Mouse (Mus musculus): ENCODE measurements around the gene Klhl35.
"Not testable (repeated sequence)": the region's sequence is repeated elsewhere in the genome, so short reads cannot be mapped to it uniquely, and the experiment has no call there.

The Klhl35 gene

DNA sequence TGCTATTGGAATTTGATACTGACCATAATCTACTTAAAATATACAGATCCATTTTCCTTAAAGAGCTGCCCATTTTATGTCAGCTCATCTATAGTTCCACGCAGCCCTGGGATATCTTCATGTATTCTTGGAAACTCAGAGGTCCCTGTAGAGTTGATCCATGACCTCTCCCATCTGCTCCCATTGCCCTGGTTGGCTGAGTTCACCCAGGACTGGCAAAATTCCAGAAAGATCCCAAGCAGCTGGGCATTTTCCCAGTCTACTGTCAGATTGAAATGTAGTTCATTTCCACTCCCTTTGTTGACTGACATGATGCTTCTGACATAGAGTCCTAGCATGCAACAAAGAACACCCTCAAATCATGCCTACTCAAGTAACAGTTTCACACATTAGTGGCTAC is 33.3 kb downstream of the Klhl35 start:
- DNase-seq (ENCODE audit: low spot score in 2 of 2), result no peak

DNA sequence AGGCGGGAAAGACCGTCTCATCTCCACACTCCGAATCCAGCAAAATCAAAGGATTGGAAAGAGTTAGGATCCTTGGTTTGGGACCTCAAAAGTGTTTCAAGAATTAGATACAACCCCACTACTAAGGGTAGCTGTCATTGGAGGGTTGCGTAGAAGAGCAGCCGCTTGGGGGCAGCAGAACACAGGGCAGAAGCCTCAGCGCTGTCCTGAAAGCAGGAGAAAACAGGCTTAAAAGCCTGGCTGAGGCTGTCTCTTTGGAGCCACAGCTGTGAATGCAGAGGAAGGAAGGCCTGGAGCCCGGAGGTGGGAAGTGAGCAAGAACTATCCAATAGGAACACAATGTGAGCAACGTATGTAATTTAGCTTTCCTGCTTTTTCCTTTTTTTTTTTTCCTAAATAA is 34.4 kb downstream of the Klhl35 start:
- peak; percentile 83 to 90 for DNase-seq (ENCODE audit: low spot score in 2 of 2)

DNA sequence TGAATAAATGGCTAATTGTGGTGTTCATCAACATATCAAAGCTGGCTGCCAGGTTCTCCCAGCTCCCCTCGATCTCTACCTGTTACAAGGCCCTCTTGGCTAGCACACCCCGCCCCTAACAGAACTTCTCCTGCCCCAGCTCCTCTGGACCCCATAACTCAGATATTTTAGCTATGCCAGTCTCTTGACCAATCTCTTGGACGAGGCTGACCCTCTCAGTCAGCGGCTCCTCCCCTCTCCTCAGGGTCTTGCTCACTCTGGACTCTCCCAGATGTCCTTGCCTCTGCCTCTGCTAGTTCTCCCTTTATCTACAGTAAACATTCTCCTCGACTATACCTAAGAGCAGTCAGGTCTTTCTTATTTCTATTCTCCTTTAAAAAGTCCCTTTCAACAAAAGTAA is 34.9 kb downstream of the Klhl35 start:
- DNase-seq (ENCODE audit: low spot score in 2 of 2), result no peak

DNA sequence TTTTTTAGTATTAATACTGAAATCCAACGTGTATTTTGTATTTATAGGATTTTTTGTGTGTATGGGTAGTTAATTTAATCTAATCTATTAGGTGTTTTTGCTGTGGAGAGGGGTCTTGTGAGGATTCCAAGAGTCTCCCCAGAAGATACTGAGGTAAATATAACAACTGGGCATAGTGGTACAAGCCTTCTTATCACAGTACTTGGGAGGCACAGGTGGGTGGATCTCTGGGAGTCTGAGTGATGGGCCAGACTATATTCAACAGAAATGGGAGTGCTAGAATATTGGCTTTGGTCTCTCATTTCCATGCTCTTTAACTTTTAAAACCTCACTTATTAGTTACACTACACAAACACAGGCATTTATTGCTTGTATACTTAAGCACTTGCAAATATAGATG is 35.3 kb downstream of the Klhl35 start:
- no peak for DNase-seq (ENCODE audit: low spot score in 2 of 2)

DNA sequence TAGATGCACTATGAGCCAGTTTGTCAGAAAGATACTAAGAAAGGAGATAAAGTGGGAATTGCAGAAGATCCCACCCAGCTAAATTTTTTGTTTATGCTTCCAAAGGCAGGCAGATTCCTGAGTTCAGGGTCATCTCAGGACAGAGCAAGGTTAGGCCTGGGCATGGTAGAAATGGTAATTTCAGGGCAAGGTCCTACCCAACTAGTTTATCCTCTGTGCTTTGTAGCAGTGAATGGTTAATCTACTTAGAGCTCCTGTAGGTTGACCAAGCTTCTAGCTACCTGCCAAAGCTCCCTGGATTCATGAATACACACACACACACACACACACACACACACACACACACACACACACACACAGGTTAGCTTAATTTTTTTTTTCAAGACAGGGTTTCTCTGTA is 38.8 kb downstream of the Klhl35 start:
- DNase-seq (ENCODE audit: low spot score in 2 of 2), result no peak

DNA sequence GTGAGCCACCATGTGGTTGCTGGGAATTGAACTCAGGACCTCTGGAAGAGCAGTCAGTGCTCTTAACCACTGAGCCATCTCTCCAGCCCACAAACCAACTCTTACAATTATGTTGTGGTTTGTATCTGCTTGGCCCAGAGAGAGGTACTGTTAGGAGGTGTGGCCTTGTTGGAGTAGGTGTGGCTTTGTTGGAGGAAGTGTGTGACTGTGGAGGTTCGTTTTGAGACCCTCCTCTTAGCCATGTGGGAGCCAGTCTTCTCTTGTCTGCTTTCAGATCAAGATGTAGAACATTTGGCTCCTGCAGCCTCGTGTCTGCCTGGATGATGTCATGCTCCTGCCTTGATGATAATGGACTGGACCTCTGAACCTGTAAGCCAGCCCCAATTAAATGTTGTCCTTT is 42.4 kb downstream of the Klhl35 start:
- not testable (repeated sequence) for DNase-seq (ENCODE audit: low spot score in 2 of 2)

DNA sequence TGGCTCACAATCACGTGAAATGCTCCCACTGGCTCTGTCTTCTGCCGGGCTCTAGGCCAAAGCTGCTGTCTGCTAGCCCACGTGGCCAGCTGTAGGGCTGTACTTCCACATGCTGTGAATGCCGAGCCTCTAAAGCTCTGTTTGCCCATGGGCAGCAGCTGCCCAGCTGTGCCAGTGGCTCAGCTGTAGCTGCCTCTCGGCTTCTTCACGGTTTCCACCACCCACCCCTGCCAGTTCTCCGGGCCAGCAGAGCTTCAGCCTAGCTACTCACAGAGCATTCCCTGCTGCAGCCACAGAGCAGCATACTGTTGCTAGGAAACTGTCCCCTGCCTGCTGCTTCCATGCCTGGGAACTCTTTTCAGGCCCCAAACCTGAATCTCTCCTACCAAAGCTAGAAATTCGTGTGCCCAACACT is 44.3 kb downstream of the Klhl35 start:
- peak; percentile 76 to 83 for DNase-seq (ENCODE audit: low spot score in 2 of 2)

DNA sequence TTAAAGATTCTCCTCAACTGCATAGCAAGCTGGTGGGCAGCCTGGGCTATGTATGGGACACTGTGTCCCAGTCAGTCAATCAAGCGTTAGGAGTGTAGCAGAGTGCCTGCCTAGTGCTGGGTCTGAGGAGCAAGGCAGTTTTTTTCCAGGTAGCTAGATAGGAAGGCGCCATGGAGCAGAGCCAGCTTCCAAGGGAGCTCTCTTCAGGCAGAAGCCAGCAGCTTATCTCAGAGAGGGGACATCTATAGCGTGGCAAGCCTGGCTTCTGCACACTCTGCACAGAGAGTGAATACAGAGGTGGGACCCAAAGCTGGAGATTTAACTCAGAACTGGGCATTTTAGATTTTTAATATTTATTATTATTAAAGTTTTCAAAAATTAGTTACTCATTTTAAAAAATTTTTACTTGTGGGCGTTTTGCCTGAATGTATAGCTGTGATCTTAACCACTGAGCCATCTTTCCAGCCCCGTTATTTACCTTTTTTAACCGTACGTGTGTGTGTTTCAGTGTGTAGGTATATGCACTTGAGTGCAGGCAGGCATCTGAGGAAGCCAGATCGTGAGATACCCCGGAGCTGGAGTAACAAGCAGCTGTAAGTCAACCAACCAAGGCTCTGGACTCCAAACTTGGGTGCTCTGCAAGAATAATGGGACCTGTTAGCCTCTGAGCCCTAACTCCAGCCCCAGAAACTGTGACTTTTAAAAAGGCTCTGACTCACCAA is 50.4 kb downstream of the Klhl35 start:
- no peak for DNase-seq (ENCODE audit: low spot score in 2 of 2)

DNA sequence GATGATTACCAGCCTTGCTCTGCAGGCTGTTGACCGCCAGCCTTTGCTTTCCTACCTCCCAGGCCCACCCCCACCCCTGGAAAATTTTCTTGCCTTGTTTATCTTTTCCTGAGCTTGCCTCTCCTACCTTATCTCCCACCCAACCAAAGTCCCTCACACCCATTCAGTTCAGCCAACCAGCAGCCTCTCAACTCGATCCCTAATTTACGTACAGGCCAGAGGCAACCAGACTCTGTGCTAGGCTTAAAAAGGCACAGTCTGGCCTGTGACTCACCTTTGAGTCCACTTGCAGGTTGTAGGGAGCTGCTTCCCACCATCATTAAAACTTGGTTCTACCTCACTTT is 51.0 kb downstream of the Klhl35 start:
- no peak for DNase-seq (ENCODE audit: low spot score in 2 of 2)

DNA sequence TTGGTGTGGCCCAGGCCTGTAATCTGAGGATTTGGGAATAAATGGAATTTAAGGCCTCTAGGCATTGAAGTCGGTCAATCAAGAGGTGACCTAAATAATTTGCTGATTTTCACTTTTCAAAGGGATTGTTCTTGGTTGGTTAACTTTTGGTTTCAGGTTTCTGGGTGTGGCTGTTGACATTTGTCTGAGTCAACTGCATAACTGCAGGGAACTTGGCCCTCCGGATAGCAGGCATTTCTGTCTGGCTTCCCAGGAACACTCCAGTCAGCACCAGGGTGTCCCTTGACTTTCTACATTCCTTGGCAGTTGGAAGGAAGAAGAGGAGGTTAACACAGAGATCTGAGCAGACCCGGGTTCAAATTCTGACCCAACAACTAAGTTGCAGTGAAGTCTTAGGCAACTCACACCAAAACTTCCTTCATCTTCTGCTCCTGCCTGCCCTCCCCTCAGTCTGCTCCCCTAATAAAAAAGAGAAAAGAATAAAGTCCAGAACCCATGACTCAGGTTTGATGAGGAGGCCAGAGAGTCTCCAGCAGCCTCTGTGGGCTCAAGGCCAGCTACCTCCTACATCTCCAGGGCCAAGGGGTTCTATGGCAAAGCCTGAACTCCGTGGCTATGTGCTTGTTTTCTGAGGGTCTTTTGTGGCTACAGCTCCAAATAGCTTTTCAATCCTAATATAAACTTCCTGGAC is 53.3 kb downstream of the Klhl35 start:
- DNase-seq (ENCODE audit: low spot score in 2 of 2), result no peak

DNA sequence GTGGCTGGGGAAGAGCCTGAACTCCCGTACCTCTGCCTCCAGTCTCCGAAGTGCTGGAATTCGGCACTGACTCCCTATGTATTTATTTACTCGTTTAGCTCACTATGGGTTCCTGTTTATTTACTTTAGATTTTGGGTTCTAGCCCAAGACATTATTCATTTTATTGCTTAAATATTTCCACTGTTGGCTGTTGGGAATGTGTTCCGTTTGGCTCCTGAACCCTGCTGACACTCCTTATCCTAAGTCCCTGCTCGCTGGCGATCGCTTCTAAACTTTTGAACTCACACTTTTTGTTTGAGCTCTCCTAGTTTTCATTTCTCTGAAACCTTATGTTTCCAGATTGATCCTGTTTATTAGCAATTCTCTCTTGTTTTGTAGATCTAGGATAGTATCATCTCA is 57.3 kb downstream of the Klhl35 start:
- DNase-seq (ENCODE audit: low spot score in 2 of 2), result no peak
